Mouse (Mus musculus) bone marrow macrophage, adult 2 months (primary cell): ENCODE data around the gene Emc4.

ENCODE experiments used
- CTCF ChIP-seq: IDR thresholded peaks from 2 replicates; pipeline ENCODE4 v1.5.1; 2012; ENCODE audit warnings: low read depth, mild to moderate bottlenecking, low read length, moderate library complexity
- POLR2A ChIP-seq: IDR thresholded peaks from 2 replicates; pipeline ENCODE4 v1.6.1; 2012; ENCODE audit warnings: mild to moderate bottlenecking, low read depth, low read length, borderline replicate concordance

- TF ChIP-seq CTCF = no peak
- no peak for TF ChIP-seq POLR2A
These were observed 52.2 kb downstream of the Emc4 start for GRCm38 (mm10) chr2:112315638-112316037.
